Mouse (Mus musculus): ENCODE measurements around the gene Fkbp15. TPM values are rescaled to one million over a fixed set of nuclear protein-coding genes. Genes with fewer than 3 reads are reported as not detected.

Fkbp15 gene
- polyA plus RNA-seq, 1 experiment from 2014 or later, result 18.6 TPM

GRCm38 (mm10) chr4:62347605-62348328, 12.6 kb downstream of the Fkbp15 start:
- no peak overlapping the region for H3K9ac ChIP-seq
- peak overlapping the region; percentile 37; the same call in 1 of the 2 replicates for H3K27ac ChIP-seq
- peaks cover 13% of the 10 kb centered on the region for H3K4me1 ChIP-seq
- ATAC-seq, result no peak
- no peaks in the 10 kb centered on the region for H3K9me3 ChIP-seq (replicated peaks)
- peaks cover 71% of the 10 kb centered on the region for H3K36me3 ChIP-seq
- no peak overlapping the region for H3K4me3 ChIP-seq
- 60% methylated on average over 9 of the region's 9 CpGs for WGBS (ENCODE audit: insufficient replicate concordance)
- no peaks in the 10 kb centered on the region for H3K27me3 ChIP-seq (replicated peaks)
- peak overlapping the region; percentile 15; the same call in 1 of the 2 replicates for H3K4me2 ChIP-seq

GRCm38 (mm10) chr4:62345827-62346226, 14.5 kb downstream of the Fkbp15 start:
- Histone ChIP-seq H3K36me3 (peaks cover 67% of the 10 kb centered on the region), H3K4me3 (no peak overlapping the region)
- 73% methylated on average over 4 of the region's 4 CpGs for WGBS (ENCODE audit: insufficient replicate concordance)

DNA sequence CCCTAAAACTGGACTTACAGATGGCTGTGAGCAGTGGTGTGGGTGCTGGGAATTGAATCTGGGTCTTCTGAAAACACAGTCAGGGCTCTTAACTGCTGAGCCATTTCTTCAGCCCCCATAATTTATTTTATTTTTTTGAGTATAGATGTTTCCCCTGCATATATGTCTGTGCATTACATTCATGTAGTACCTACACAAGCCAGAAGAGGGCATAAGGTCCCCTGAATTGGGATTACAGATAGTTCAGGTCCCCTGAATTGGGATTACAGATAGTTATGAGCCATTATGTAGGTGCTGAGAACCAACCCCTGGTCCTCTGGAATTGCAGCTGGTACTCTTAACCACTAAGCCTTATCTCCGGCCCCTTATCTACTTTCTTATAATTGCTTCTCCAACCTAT, 16.3 kb downstream of the Fkbp15 start:
- H3K9me3 ChIP-seq (replicated peaks), result no peaks in the 10 kb centered on the region
- no peak overlapping the region for H3K4me2 ChIP-seq
- no peak overlapping the region for H3K27ac ChIP-seq
- H3K4me3 ChIP-seq, result no peak overlapping the region
- WGBS (ENCODE audit: insufficient replicate concordance), result 63% methylated on average over 1 of the region's 1 CpGs
- H3K36me3 ChIP-seq, result peaks cover 68% of the 10 kb centered on the region
- no peaks in the 10 kb centered on the region for H3K27me3 ChIP-seq (replicated peaks)
- no peak for ATAC-seq
- no peak overlapping the region for H3K9ac ChIP-seq
- peaks cover 7% of the 10 kb centered on the region for H3K4me1 ChIP-seq

More at GRCm38 (mm10) chr4:62345827-62346226, 14.5 kb downstream of the Fkbp15 start:
- no peak overlapping the region for H3K27ac ChIP-seq
- no peak for ATAC-seq
- H3K4me2 ChIP-seq, result no peak overlapping the region
- no peak overlapping the region for H3K9ac ChIP-seq
- H3K27me3 ChIP-seq (replicated peaks), result no peaks in the 10 kb centered on the region
- H3K4me1 ChIP-seq, result peaks cover 13% of the 10 kb centered on the region
- no peaks in the 10 kb centered on the region for H3K9me3 ChIP-seq (replicated peaks)

GRCm38 (mm10) chr4:62338536-62338935, 21.8 kb downstream of the Fkbp15 start:
- peaks cover 85% of the 10 kb centered on the region for H3K36me3 ChIP-seq
- no peak overlapping the region for H3K27ac ChIP-seq
- H3K4me3 ChIP-seq, result no peak overlapping the region
- no peaks in the 10 kb centered on the region for H3K27me3 ChIP-seq (replicated peaks)
- H3K4me1 ChIP-seq, result no peaks in the 10 kb centered on the region
- H3K9me3 ChIP-seq (replicated peaks), result no peaks in the 10 kb centered on the region
- H3K4me2 ChIP-seq, result no peak overlapping the region
- no peak overlapping the region for H3K9ac ChIP-seq
- WGBS (ENCODE audit: insufficient replicate concordance), result 83% methylated on average over 5 of the region's 5 CpGs
- no peak for ATAC-seq

DNA sequence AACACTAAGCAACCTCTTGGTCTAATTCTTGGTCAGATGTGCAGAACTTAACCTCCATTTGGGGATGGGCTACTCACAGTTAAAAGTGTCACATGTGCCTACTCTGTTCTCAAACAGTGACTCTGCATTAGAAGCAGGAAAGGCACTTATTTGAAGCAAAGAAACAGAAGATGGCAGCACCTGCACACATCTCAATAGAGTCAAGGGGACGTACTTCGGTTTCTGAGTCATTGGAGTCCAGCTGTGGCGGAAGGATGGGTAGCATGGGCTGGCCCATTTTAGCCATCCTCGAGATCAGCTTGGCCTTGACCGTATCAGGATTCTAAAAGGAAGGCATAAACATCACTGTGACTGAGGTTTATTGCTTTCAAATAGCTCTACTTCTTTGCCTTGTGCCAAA, 28.4 kb downstream of the Fkbp15 start:
- no peak overlapping the region for H3K9ac ChIP-seq
- WGBS (ENCODE audit: insufficient replicate concordance), result 78% methylated on average over 5 of the region's 5 CpGs
- H3K4me1 ChIP-seq, result peaks cover 20% of the 10 kb centered on the region
- no peak for ATAC-seq
- peaks cover 87% of the 10 kb centered on the region for H3K36me3 ChIP-seq
- H3K27me3 ChIP-seq (replicated peaks), result no peaks in the 10 kb centered on the region
- H3K27ac ChIP-seq, result no peak overlapping the region
- no peak overlapping the region for H3K4me2 ChIP-seq
- H3K9me3 ChIP-seq (replicated peaks), result no peaks in the 10 kb centered on the region
- no peak overlapping the region for H3K4me3 ChIP-seq

DNA sequence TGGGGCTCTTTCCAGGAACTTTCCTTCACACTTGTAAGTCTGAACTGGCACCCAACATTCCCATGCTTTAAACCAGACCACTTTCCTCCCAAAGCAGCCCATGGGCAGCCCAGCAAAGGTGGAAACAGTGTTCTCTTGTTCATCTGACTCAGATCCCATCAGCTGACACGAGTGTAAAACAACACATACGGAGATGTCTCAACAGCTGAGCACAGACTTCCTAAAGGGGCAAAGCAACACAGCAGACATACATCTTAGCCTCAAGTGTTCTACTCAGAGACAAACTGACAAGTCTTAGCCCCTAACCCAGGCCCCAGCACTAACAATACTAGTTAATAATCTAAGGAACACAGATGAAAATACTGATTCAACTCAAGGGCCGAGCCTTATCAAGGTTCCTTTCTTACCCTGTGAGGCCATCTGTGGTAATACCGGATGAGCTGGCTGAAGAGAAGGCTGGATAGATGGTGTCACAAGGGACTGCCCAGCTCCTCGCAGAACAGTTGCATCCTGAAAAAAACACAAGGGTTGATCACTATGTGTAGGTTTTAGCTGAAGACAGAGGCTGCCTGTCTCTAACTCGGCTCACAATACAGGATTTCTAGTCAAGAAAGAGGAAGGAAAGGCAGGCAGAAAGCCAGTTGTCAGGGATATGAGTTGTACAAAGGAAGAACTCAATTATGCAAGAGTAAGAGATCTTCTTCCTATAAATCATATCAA, 31.2 kb downstream of the Fkbp15 start:
- H3K36me3 ChIP-seq, result peaks cover 90% of the 10 kb centered on the region
- no peaks in the 10 kb centered on the region for H3K9me3 ChIP-seq (replicated peaks)
- 23% methylated on average over 6 of the region's 6 CpGs for WGBS (ENCODE audit: insufficient replicate concordance)
- H3K9ac ChIP-seq, result no peak overlapping the region
- ATAC-seq, result no peak
- no peak overlapping the region for H3K4me3 ChIP-seq
- peaks cover 20% of the 10 kb centered on the region for H3K4me1 ChIP-seq
- H3K27ac ChIP-seq, result no peak overlapping the region
- H3K27me3 ChIP-seq (replicated peaks), result no peaks in the 10 kb centered on the region
- H3K4me2 ChIP-seq, result no peak overlapping the region

- H3K36me3 ChIP-seq, result peaks cover 91% of the 10 kb centered on the region
- no peak for ATAC-seq
Measured at GRCm38 (mm10) chr4:62326111-62326510, 34.2 kb downstream of the Fkbp15 start.

DNA sequence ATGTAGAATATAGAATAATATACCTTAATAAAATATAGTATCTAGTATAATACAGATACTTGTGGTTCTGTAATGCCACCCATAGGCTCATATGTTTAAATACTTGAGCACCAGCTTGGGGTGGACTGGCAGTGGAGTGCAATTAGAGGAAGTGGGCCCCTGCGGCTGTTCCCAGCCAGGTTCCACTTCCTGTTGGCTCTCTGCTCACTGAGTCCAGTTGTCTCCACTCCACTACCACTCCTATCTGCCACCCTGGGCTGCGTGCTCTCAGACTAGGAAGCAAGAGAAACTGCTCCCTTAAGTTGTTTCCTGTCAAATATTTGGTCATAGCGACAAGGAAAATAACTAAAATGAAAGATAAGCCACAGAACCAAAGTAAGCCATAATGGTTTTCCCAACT, 37.7 kb downstream of the Fkbp15 start:
- no peaks in the 10 kb centered on the region for H3K9me3 ChIP-seq (replicated peaks)
- no peak overlapping the region for H3K9ac ChIP-seq
- H3K4me3 ChIP-seq, result no peak overlapping the region
- 44% methylated on average over 3 of the region's 3 CpGs for WGBS (ENCODE audit: insufficient replicate concordance)
- H3K27ac ChIP-seq, result no peak overlapping the region
- H3K27me3 ChIP-seq (replicated peaks), result no peaks in the 10 kb centered on the region
- peaks cover 97% of the 10 kb centered on the region for H3K36me3 ChIP-seq
- no peaks in the 10 kb centered on the region for H3K4me1 ChIP-seq
- no peak overlapping the region for H3K4me2 ChIP-seq
- ATAC-seq, result no peak

More at GRCm38 (mm10) chr4:62326111-62326510, 34.2 kb downstream of the Fkbp15 start:
- Histone ChIP-seq H3K4me2 (no peak overlapping the region), H3K27ac (no peak overlapping the region), H3K9me3 (replicated peaks) (no peaks in the 10 kb centered on the region), H3K4me3 (no peak overlapping the region), H3K27me3 (replicated peaks) (no peaks in the 10 kb centered on the region), H3K9ac (no peak overlapping the region), H3K4me1 (peaks cover 20% of the 10 kb centered on the region)

DNA sequence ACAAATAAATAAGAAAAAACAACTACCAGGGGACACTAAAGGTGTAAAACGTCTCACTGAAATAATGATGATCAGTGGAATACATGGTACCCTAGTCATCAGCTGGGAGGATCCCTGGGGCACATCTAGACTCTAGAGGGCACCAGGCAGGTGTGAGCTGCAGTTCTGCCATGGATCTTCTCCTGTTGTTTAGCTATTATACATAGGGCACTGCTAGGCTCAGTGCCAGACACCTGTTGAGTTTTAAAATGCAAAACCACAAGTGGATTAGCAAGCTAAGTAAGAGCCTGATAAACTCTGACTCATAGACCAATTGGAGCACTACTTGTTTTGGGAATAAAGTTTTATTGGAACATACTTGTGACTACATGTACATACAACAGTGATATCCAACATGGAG, 42.1 kb downstream of the Fkbp15 start:
- Histone ChIP-seq H3K4me2 (no peak overlapping the region), H3K36me3 (peaks cover 91% of the 10 kb centered on the region), H3K9ac (no peak overlapping the region), H3K4me3 (no peak overlapping the region), H3K9me3 (replicated peaks) (no peaks in the 10 kb centered on the region), H3K27me3 (replicated peaks) (no peaks in the 10 kb centered on the region), H3K27ac (no peak overlapping the region), H3K4me1 (no peaks in the 10 kb centered on the region)
- no peak for ATAC-seq
- WGBS (ENCODE audit: insufficient replicate concordance), result 66% methylated on average over 1 of the region's 1 CpGs

GRCm38 (mm10) chr4:62316456-62316855, 43.9 kb downstream of the Fkbp15 start:
- H3K27me3 ChIP-seq (replicated peaks), result no peaks in the 10 kb centered on the region
- no peak for ATAC-seq
- WGBS (ENCODE audit: insufficient replicate concordance), result 76% methylated on average over 2 of the region's 2 CpGs
- H3K9me3 ChIP-seq (replicated peaks), result no peaks in the 10 kb centered on the region
- peaks cover 90% of the 10 kb centered on the region for H3K36me3 ChIP-seq
- H3K4me1 ChIP-seq, result no peaks in the 10 kb centered on the region
- no peak overlapping the region for H3K9ac ChIP-seq
- no peak overlapping the region for H3K4me3 ChIP-seq
- H3K4me2 ChIP-seq, result no peak overlapping the region
- H3K27ac ChIP-seq, result no peak overlapping the region

GRCm38 (mm10) chr4:62314516-62314915, 45.8 kb downstream of the Fkbp15 start:
- no peaks in the 10 kb centered on the region for H3K9me3 ChIP-seq (replicated peaks)
- H3K27ac ChIP-seq, result no peak overlapping the region
- no peak overlapping the region for H3K4me3 ChIP-seq
- peaks cover 81% of the 10 kb centered on the region for H3K36me3 ChIP-seq
- no peak for ATAC-seq
- no peaks in the 10 kb centered on the region for H3K27me3 ChIP-seq (replicated peaks)
- WGBS (ENCODE audit: insufficient replicate concordance), result 83% methylated on average over 3 of the region's 3 CpGs
- no peak overlapping the region for H3K4me2 ChIP-seq
- no peaks in the 10 kb centered on the region for H3K4me1 ChIP-seq
- no peak overlapping the region for H3K9ac ChIP-seq

DNA sequence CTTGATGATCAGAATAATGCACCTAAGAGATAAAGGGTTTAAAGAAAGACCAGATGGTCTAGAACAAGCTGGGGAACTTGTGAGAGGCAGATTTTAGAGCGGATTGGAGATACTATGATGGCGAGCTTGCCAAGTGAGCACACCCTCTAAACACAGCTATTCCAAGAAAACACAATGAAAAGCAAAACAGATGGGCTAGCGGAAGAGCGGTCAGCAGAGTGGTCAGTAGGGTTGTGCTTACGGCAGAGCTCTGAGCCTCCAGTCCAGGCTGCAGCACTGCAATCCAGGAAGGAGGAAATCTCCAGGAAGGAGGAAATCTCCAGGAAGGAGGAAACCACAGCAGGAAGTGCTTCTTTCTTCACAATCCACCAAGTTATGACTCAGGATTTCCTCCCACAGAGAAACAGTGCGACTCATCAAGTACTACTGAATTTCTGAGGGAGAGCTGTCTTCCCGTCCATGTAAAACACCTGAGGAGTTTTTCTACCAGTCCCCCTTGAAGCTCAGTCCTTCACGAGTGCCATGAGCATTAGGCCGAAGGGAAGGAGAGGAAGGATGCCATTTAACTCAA, 46.6 kb downstream of the Fkbp15 start:
- 72% methylated on average over 9 of the region's 9 CpGs for WGBS (ENCODE audit: insufficient replicate concordance)

More for the DNA sequence above, 46.6 kb downstream of the Fkbp15 start:
- H3K4me3 ChIP-seq, result no peak overlapping the region
- ATAC-seq, result no peak
- no peak overlapping the region for H3K27ac ChIP-seq
- H3K9me3 ChIP-seq (replicated peaks), result no peaks in the 10 kb centered on the region
- H3K4me2 ChIP-seq, result no peak overlapping the region
- no peaks in the 10 kb centered on the region for H3K27me3 ChIP-seq (replicated peaks)
- no peak overlapping the region for H3K9ac ChIP-seq
- H3K4me1 ChIP-seq, result no peaks in the 10 kb centered on the region
- H3K36me3 ChIP-seq, result peaks cover 73% of the 10 kb centered on the region

Data from liver, embryonic 12.5 days (tissue).